9 mouse cellular contexts compared by ENCODE assay signal in the genomic region with DNA sequence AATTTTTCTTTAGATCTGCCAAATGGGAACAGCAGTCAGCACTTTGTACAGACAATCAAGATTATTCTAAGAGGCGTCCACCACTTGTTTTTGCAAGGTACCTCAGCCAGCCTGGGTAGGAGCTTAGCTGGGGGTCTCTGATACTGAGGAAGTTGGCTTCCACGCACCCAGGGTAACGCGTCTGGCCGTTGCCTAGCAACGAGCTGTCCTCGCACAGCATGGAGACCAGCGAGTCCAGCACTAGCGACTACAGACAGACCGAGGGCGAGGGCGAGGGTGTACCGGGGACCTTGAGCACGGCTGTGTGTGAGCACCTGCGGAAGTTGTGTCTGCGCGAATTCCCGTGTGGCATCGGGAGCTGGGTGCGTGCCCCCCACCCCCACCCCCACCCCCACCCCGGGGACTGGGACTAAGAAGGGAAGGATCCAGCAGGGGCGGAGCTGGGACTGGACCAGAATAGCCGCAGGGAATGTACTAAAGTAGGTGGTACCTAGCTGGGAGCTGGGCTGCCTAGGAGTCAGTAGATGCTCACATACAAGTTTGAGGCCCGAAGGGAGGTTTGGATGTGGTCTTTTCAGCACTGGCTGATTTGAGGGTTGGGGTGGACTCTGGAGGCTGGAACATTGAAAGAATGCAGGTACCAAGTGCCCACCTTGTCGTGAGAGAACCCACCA. TPM values are rescaled to one million over a fixed set of nuclear protein-coding genes. Genes with fewer than 3 reads are reported as not detected.
A peak's percentile ranks its signal among the peaks of the same experiment; 100 is the strongest.
DNase-seq lines count a peak whose midpoint lies in the region; ATAC-seq lines count a peak whose summit lies in the region.
"Had no signal": no experiment of that assay in that cellular context is flagged by ENCODE, and none has a peak within 500 bp of the region (broad histone marks: within the 10 kb centered on the region; RNA-seq: fewer than 3 reads in every experiment).

A gene (plus strand): TSS at position 194 of the 674 bp plus-strand sequence.
A gene (minus strand): TSS at position 378 of the 674 bp plus-strand sequence.

- no peak for ATAC-seq in liver, embryonic 11.5 days (replicated peaks; ENCODE audit: low FRiP score)
- ATAC-seq in embryonic facial prominence, embryonic 14.5 days (ENCODE audit: low read depth): 0 out of 2 replicates have a peak, but pooled peaks have one; percentile 55
- ATAC-seq in intestine, embryonic 14.5 days (replicated peaks; ENCODE audit: low FRiP score, low TSS enrichment, low read depth): peak; percentile 32; the same call in 1 of the 2 replicates
- peak; percentile 84 for ATAC-seq in neural tube, embryonic 13.5 days (ENCODE audit: low read depth)

- no peak within 1 kb of the TSS for H3K27ac ChIP-seq in liver, embryonic 11.5 days (ENCODE audit: low read depth, low read length)
- H3K27ac ChIP-seq in embryonic facial prominence, embryonic 14.5 days (replicated peaks; ENCODE audit: low read depth, low read length): no peak within 1 kb of the TSS
- no peak within 1 kb of the TSS for H3K27ac ChIP-seq in intestine, embryonic 14.5 days (ENCODE audit: low read depth)
- no peak within 1 kb of the TSS for H3K27ac ChIP-seq in neural tube, embryonic 13.5 days (replicated peaks)

- H3K4me1 ChIP-seq in liver, embryonic 11.5 days (replicated peaks; ENCODE audit: control insufficient read depth, insufficient read depth, low read length): peaks cover 4% of the 10 kb centered on the region; the same call in 1 of the 2 replicates
- no peaks in the 10 kb centered on the region; the same call in 1 of the 2 replicates for H3K4me1 ChIP-seq in embryonic facial prominence, embryonic 14.5 days (ENCODE audit: control insufficient read depth, insufficient read depth, low read length)
- H3K4me1 ChIP-seq in intestine, embryonic 14.5 days (replicated peaks; ENCODE audit: control insufficient read depth, insufficient read depth, low read length): no peaks in the 10 kb centered on the region
- H3K4me1 ChIP-seq in neural tube, embryonic 13.5 days (replicated peaks): peaks cover 11% of the 10 kb centered on the region

- H3K4me3 ChIP-seq in liver, embryonic 11.5 days (ENCODE audit: low read depth, low read length): no peak within 1 kb of the TSS
- no peak within 1 kb of the TSS for H3K4me3 ChIP-seq in embryonic facial prominence, embryonic 14.5 days (ENCODE audit: low read depth, low read length)
- no peak within 1 kb of the TSS for H3K4me3 ChIP-seq in intestine, embryonic 14.5 days (ENCODE audit: low read depth, low read length)
- H3K4me3 ChIP-seq in neural tube, embryonic 13.5 days: peak within 1 kb of the TSS; percentile 25

- H3K27me3 ChIP-seq in liver, embryonic 11.5 days (replicated peaks; ENCODE audit: control insufficient read depth, insufficient read depth, low read length): peaks cover 6% of the 10 kb centered on the region; the same call in 1 of the 2 replicates
- H3K27me3 ChIP-seq in embryonic facial prominence, embryonic 14.5 days (replicated peaks; ENCODE audit: control insufficient read depth, insufficient read depth, low read length): no peaks in the 10 kb centered on the region
- H3K27me3 ChIP-seq in intestine, embryonic 14.5 days (replicated peaks; ENCODE audit: control insufficient read depth, insufficient read depth, low read length): no peaks in the 10 kb centered on the region
- H3K27me3 ChIP-seq in neural tube, embryonic 13.5 days: no peaks in the 10 kb centered on the region

- H3K36me3 ChIP-seq in liver, embryonic 11.5 days (ENCODE audit: control insufficient read depth, insufficient read depth, low read length): no peaks in the 10 kb centered on the region
- H3K36me3 ChIP-seq in embryonic facial prominence, embryonic 14.5 days (ENCODE audit: control insufficient read depth, insufficient read depth, low read length): no peaks in the 10 kb centered on the region
- no peaks in the 10 kb centered on the region for H3K36me3 ChIP-seq in intestine, embryonic 14.5 days (ENCODE audit: control insufficient read depth, insufficient read depth, low read length)
- H3K36me3 ChIP-seq in neural tube, embryonic 13.5 days: no peaks in the 10 kb centered on the region

- H3K9me3 ChIP-seq in liver, embryonic 11.5 days (ENCODE audit: control insufficient read depth, low read length): no peaks in the 10 kb centered on the region
- no peaks in the 10 kb centered on the region for H3K9me3 ChIP-seq in embryonic facial prominence, embryonic 14.5 days (ENCODE audit: control insufficient read depth, low read length)
- no peaks in the 10 kb centered on the region for H3K9me3 ChIP-seq in intestine, embryonic 14.5 days (ENCODE audit: control insufficient read depth, low read length)
- no peaks in the 10 kb centered on the region for H3K9me3 ChIP-seq in neural tube, embryonic 13.5 days

- H3K4me2 ChIP-seq in liver, embryonic 11.5 days: peak within 1 kb of the TSS; percentile 51
- H3K4me2 ChIP-seq in embryonic facial prominence, embryonic 14.5 days (ENCODE audit: low read depth, low read length): peak within 1 kb of the TSS; percentile 47
- peak within 1 kb of the TSS; percentile 35 for H3K4me2 ChIP-seq in intestine, embryonic 14.5 days (ENCODE audit: low read length)
- peak within 1 kb of the TSS; percentile 55 for H3K4me2 ChIP-seq in neural tube, embryonic 13.5 days

- 11% methylated on average over 25 of the region's 25 CpGs for WGBS in liver, embryonic 11.5 days
- 10% methylated on average over 25 of the region's 25 CpGs for WGBS in embryonic facial prominence, embryonic 14.5 days
- 12% methylated on average over 25 of the region's 25 CpGs for WGBS in intestine, embryonic 14.5 days
- 8% methylated on average over 25 of the region's 25 CpGs for WGBS in neural tube, embryonic 13.5 days

- no peak for DNase-seq in liver, embryonic 11.5 days (ENCODE audit: low spot score)
- DNase-seq in liver: no peak
- DNase-seq in embryonic facial prominence, embryonic 14.5 days (ENCODE audit: low spot score): peak; percentile 67
- no peak for DNase-seq in intestine, embryonic 14.5 days (ENCODE audit: low spot score)
- no peak for DNase-seq in layer of hippocampus, postnatal 10 days (ENCODE audit: low spot score in 2 of 2)
- DNase-seq in adrenal gland, adult 18-20 months (ENCODE audit: low spot score in 2 of 2): no peak
- no peak for DNase-seq in gastrocnemius, postnatal 25 days

- no peak within 1 kb of the TSS for H3K9ac ChIP-seq in liver, embryonic 11.5 days (ENCODE audit: low read depth, low read length)
- H3K9ac ChIP-seq in embryonic facial prominence, embryonic 14.5 days (ENCODE audit: low read depth, low read length): no peak within 1 kb of the TSS
- no peak within 1 kb of the TSS for H3K9ac ChIP-seq in intestine, embryonic 14.5 days (ENCODE audit: low read length)
- H3K9ac ChIP-seq in neural tube, embryonic 13.5 days: peak within 1 kb of the TSS; percentile 49; the same call in 1 of the 2 replicates

RNA-seq across cellular contexts. Expression of the first gene that starts in this region (rescaled TPM):
- not detected in 2 replicates for polyA plus RNA-seq in liver, embryonic 11.5 days (2014; fragmentation: Nextera tagmentation; extraction: Ambion mirVana)
- 0.20 and 0.61 TPM in 2 replicates for polyA plus RNA-seq in embryonic facial prominence, embryonic 14.5 days (2014; fragmentation: Nextera tagmentation; extraction: Ambion mirVana)
- not detected in 2 replicates for polyA plus RNA-seq in intestine, embryonic 14.5 days (2014; fragmentation: Nextera tagmentation; extraction: Ambion mirVana)
- polyA plus RNA-seq in neural tube, embryonic 13.5 days (2015; fragmentation: Nextera tagmentation; extraction: Ambion mirVana): 0.10 TPM in 1 of 2 replicates, not detected in the other
- 1 to 10 TPM; 1.7 to 2.2 TPM for total RNA-seq in layer of hippocampus, postnatal 10 days (2021)
- not detected for total RNA-seq in adrenal gland, adult 18-20 months (2021)
- not detected for total RNA-seq in gastrocnemius, postnatal 25 days (2021)
- total RNA-seq: hematopoietic stem cell, adult 5-6 weeks had no signal

RNA-seq across cellular contexts. Expression of the second gene that starts in this region (rescaled TPM):
- not detected in 2 replicates for polyA plus RNA-seq in liver, embryonic 11.5 days (2014; fragmentation: Nextera tagmentation; extraction: Ambion mirVana)
- polyA plus RNA-seq in embryonic facial prominence, embryonic 14.5 days (2014; fragmentation: Nextera tagmentation; extraction: Ambion mirVana): not detected in 2 replicates
- polyA plus RNA-seq in intestine, embryonic 14.5 days (2014; fragmentation: Nextera tagmentation; extraction: Ambion mirVana): not detected in 2 replicates
- not detected in 2 replicates for polyA plus RNA-seq in neural tube, embryonic 13.5 days (2015; fragmentation: Nextera tagmentation; extraction: Ambion mirVana)
- total RNA-seq in layer of hippocampus, postnatal 10 days (2021): not detected
- not detected for total RNA-seq in adrenal gland, adult 18-20 months (2021)
- total RNA-seq in gastrocnemius, postnatal 25 days (2021): not detected
- total RNA-seq: hematopoietic stem cell, adult 5-6 weeks had no signal

Comparison
In these comparisons a context has a peak if more than half of its experiments do, and no peak if none do; other contexts are left out.
1. Peak in DNase-seq, ATAC-seq and H3K4me2 ChIP-seq in embryonic facial prominence, embryonic 14.5 days; RNA of the genes that start here not detected or under 1 TPM.
2. Peak in ATAC-seq and H3K4me2 ChIP-seq in intestine, embryonic 14.5 days; RNA of the genes that start here not detected or under 1 TPM.
3. Peak in ATAC-seq, H3K4me3 ChIP-seq, H3K9ac ChIP-seq and H3K4me2 ChIP-seq in neural tube, embryonic 13.5 days; RNA of the genes that start here not detected or under 1 TPM.